Mouse (Mus musculus) hindbrain, postnatal 0 days (tissue): ENCODE results near the gene Fxyd1. TPM values are rescaled to one million over a fixed set of nuclear protein-coding genes. Genes with fewer than 3 reads are reported as not detected.

Experiments
- ATAC-seq: fragments of 200-750 bp; cut with Nextera tagmentation; 2 replicates; pipeline ENCODE4 v1.8.0; 2017; ENCODE audit warnings: mild to moderate bottlenecking, moderate TSS enrichment, moderate library complexity
- DNase-seq: peaks from one replicate; pipeline ENCODE4 v3.0.0-alpha.2; 2015; ENCODE audit warnings: low spot score
- H3K27ac ChIP-seq: fragments of 300-500 bp; sonication (generic); 2 replicates; pipeline ENCODE4 v1.5.1; 2014; ENCODE audit warnings: mild to moderate bottlenecking
- H3K27me3 ChIP-seq: fragments of 300-500 bp; sonication (generic); 2 replicates; pipeline ENCODE4 v1.6.1; 2014; ENCODE audit warnings: low read length, mixed read lengths; ENCODE audit not compliant: insufficient read depth
- H3K36me3 ChIP-seq: fragments of 300-500 bp; sonication (generic); 2 replicates; pipeline ENCODE4 v1.6.1; 2014; ENCODE audit warnings: low read length, mixed read lengths; ENCODE audit not compliant: insufficient read depth
- H3K4me1 ChIP-seq: fragments of 300-500 bp; sonication (generic); 2 replicates; pipeline ENCODE4 v1.6.1; 2014; ENCODE audit warnings: antibody characterized with exemption, low read length, mixed read lengths; ENCODE audit not compliant: insufficient read depth
- H3K4me2 ChIP-seq: fragments of 300-500 bp; sonication (generic); 2 replicates; pipeline ENCODE4 v1.6.1; 2014; ENCODE audit warnings: low read depth, mild to moderate bottlenecking, low read length, moderate library complexity, mixed read lengths
- H3K4me3 ChIP-seq: fragments of 300-500 bp; sonication (generic); 2 replicates; pipeline ENCODE4 v1.5.1; 2014; ENCODE audit warnings: low read length
- H3K9ac ChIP-seq: fragments of 300-500 bp; sonication (generic); replicated peaks from 2 replicates; pipeline ENCODE4 v1.6.1; 2014; ENCODE audit warnings: mild to moderate bottlenecking, low read length, moderate library complexity, mixed read lengths
- H3K9me3 ChIP-seq: fragments of 300-500 bp; sonication (generic); 2 replicates; pipeline ENCODE4 v1.6.1; 2016; ENCODE audit warnings: low read length, mixed read lengths
- CTCF ChIP-seq: IDR thresholded peaks from 2 replicates; pipeline ENCODE4 v1.5.1; 2016; ENCODE audit warnings: antibody characterized with exemption, control low read depth, low read depth
- whole genome bisulfite sequencing: fragments of 180-500 bp; shearing (Covaris S2); extraction: QIAGEN DNeasy Blood & Tissue Kit; methylation state at CpG from one replicate; pipeline ENCODE4 v1.1.7; 2014; 5-methylcytosine and 5-hydroxymethylcytosine counted together
- microRNA-seq, 2 experiments: library from miRNA; unstranded; fragments of <30 nt; microRNA quantifications; one replicate each; pipeline ENCODE4; 2016
- polyA plus RNA-seq: library from polyadenylated mRNA; unstranded; fragments of >200 nt; fragmentation: Nextera tagmentation; extraction: Ambion mirVana; gene quantifications from 2 replicates; pipeline ENCODE4 v1.2.1, GENCODE M21; 2015
- total RNA-seq: library from RNA; depleted of rRNA; stranded (reverse); fragments of >200 nt; gene quantifications from 2 replicates; pipeline ENCODE4 v1.2.3, GENCODE M21; 2014; rRNA removed

Gene Fxyd1
- total and polyA plus RNA-seq, 2 experiments from 2014 or later: 26.5 to 129 TPM

DNA sequence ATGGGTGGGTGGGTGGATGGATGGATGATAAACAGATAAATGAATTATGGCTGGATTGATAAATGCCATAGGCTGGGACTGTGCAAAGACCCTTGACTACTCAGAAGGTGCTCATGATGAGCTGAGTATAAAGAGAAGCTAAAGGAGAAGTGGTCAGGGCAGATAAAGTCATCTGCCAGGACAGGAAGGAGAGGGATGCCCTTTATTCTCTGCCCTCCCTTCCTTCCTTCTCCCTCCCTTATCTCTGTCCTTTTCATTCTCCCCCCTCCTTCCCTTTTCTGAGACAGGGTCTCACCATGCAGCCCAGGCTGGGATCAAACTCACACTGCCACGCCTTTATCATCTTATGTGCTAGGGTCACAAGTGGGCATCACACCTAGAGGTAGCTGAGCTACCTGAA is 49.2 kb downstream of the Fxyd1 start:
- WGBS: 100% methylated on average over 1 of the region's 1 CpGs
- DNase-seq: no peak
- no peak overlapping the region for H3K9ac ChIP-seq
- no peaks in the 10 kb centered on the region for H3K4me1 ChIP-seq
- no peaks in the 10 kb centered on the region for H3K9me3 ChIP-seq
- no peak for ATAC-seq
- no peak overlapping the region for H3K4me2 ChIP-seq
- H3K4me3 ChIP-seq: no peak overlapping the region
- no peaks in the 10 kb centered on the region for H3K36me3 ChIP-seq
- TF ChIP-seq CTCF: no peak
- H3K27me3 ChIP-seq: no peaks in the 10 kb centered on the region
- H3K27ac ChIP-seq: no peak overlapping the region

DNA sequence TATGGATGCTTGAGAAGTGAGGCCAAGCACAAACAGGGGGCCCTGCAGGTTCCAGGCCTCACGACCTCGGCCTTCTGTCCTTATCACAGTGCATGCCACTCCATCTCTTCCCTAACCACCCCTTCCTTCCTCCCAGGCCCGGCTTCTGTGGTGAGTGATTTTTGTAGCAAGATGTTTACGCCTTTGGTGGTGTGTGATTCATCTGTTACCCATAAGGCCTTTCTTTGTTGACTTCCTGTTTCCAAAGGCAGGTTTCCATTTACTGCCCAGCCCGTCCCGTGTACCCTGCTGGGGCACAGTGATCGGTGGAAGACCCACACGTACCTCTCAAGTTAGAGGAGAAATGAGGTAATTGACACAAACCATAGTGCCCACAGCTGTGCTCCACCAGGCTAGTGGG is 54.3 kb downstream of the Fxyd1 start:
- Histone ChIP-seq H3K4me2 (no peak overlapping the region), H3K27me3 (no peaks in the 10 kb centered on the region), H3K27ac (no peak overlapping the region), H3K9ac (no peak overlapping the region), H3K4me3 (no peak overlapping the region), H3K9me3 (no peaks in the 10 kb centered on the region), H3K36me3 (no peaks in the 10 kb centered on the region), H3K4me1 (no peaks in the 10 kb centered on the region)
- no peak for DNase-seq
- ATAC-seq: no peak
- no peak for TF ChIP-seq CTCF
- WGBS: 88% methylated on average over 8 of the region's 8 CpGs

Small RNA genes within 50 kb of the gene (microRNA-seq; reads per million reads assigned to microRNA genes)
- gene Mir7050: 0 reads per million in 2 experiments

Other genes with a start within 250 kb of the Fxyd1 start
- gene Ffar2, start 233.4 kb downstream of the Fxyd1 start, total RNA-seq: 0.16 TPM in 1 of 2 replicates, not detected in the other
- gene Ffar2, start 233.4 kb downstream of the Fxyd1 start, polyA plus RNA-seq: 0.19 and 0.23 TPM in 2 replicates
- 0.05 TPM in 1 of 2 replicates, not detected in the other for gene Ffar3, start 201.0 kb downstream of the Fxyd1 start, total RNA-seq
- gene Ffar3, start 201.0 kb downstream of the Fxyd1 start, polyA plus RNA-seq: 0.09 TPM in 1 of 2 replicates, not detected in the other
- not detected in 2 replicates for gene Ffar1, start 195.6 kb downstream of the Fxyd1 start, total RNA-seq
- gene Ffar1, start 195.6 kb downstream of the Fxyd1 start, polyA plus RNA-seq: not detected in 2 replicates
- 0.07 and 3.2 TPM in 2 replicates for gene Cd22, start 176.9 kb downstream of the Fxyd1 start, total RNA-seq
- gene Cd22, start 176.9 kb downstream of the Fxyd1 start, polyA plus RNA-seq: 0.09 and 0.20 TPM in 2 replicates
- 39.0 and 48.7 TPM in 2 replicates for gene Mag, start 142.3 kb downstream of the Fxyd1 start, total RNA-seq
- 14.4 and 18.6 TPM in 2 replicates for gene Mag, start 142.3 kb downstream of the Fxyd1 start, polyA plus RNA-seq
- not detected in 2 replicates for gene Hamp2, start 132.5 kb downstream of the Fxyd1 start, total RNA-seq
- gene Hamp2, start 132.5 kb downstream of the Fxyd1 start, polyA plus RNA-seq: not detected in 2 replicates
- not detected in 2 replicates for gene Hamp, start 113.2 kb downstream of the Fxyd1 start, total RNA-seq
- gene Hamp, start 113.2 kb downstream of the Fxyd1 start, polyA plus RNA-seq: not detected in 2 replicates
- 103 and 114 TPM in 2 replicates for gene Usf2, start 100.4 kb downstream of the Fxyd1 start, total RNA-seq
- gene Usf2, start 100.4 kb downstream of the Fxyd1 start, polyA plus RNA-seq: 27.1 and 28.0 TPM in 2 replicates
- 22.8 and 28.8 TPM in 2 replicates for gene Lsr, start 83.7 kb downstream of the Fxyd1 start, total RNA-seq
- gene Lsr, start 83.7 kb downstream of the Fxyd1 start, polyA plus RNA-seq: 25.3 and 25.5 TPM in 2 replicates
- gene Fam187b, start 83.4 kb downstream of the Fxyd1 start, total RNA-seq: 0.16 and 2.0 TPM in 2 replicates
- 0.77 and 0.89 TPM in 2 replicates for gene Fam187b, start 83.4 kb downstream of the Fxyd1 start, polyA plus RNA-seq
- gene Fxyd5, start 14.7 kb downstream of the Fxyd1 start, total RNA-seq: 15.3 and 22.1 TPM in 2 replicates
- gene Fxyd5, start 14.7 kb downstream of the Fxyd1 start, polyA plus RNA-seq: 33.3 and 35.3 TPM in 2 replicates
- 234 and 282 TPM in 2 replicates for gene Fxyd7, start 5.7 kb downstream of the Fxyd1 start, total RNA-seq
- gene Fxyd7, start 5.7 kb downstream of the Fxyd1 start, polyA plus RNA-seq: 466 and 477 TPM in 2 replicates
- 1.9 and 5.9 TPM in 2 replicates for gene Lgi4, start 2.1 kb upstream of the Fxyd1 start, total RNA-seq
- gene Lgi4, start 2.1 kb upstream of the Fxyd1 start, polyA plus RNA-seq: 1.2 and 1.3 TPM in 2 replicates
- gene Fxyd3, start 19.5 kb upstream of the Fxyd1 start, total RNA-seq: not detected in 2 replicates
- 1.2 and 1.5 TPM in 2 replicates for gene Fxyd3, start 19.5 kb upstream of the Fxyd1 start, polyA plus RNA-seq
- not detected in 2 replicates for gene Hpn, start 58.1 kb upstream of the Fxyd1 start, total RNA-seq
- gene Hpn, start 58.1 kb upstream of the Fxyd1 start, polyA plus RNA-seq: 0.88 and 1.3 TPM in 2 replicates
- gene Scn1b, start 69.8 kb upstream of the Fxyd1 start, total RNA-seq: 65.7 and 69.5 TPM in 2 replicates
- gene Scn1b, start 69.8 kb upstream of the Fxyd1 start, polyA plus RNA-seq: 44.3 and 46.0 TPM in 2 replicates
- gene Gramd1a, start 98.7 kb upstream of the Fxyd1 start, total RNA-seq: 256 and 258 TPM in 2 replicates
- 137 and 143 TPM in 2 replicates for gene Gramd1a, start 98.7 kb upstream of the Fxyd1 start, polyA plus RNA-seq
- not detected in 2 replicates for gene Scgb2b2, start 233.3 kb upstream of the Fxyd1 start, total RNA-seq
- not detected in 2 replicates for gene Scgb2b2, start 233.3 kb upstream of the Fxyd1 start, polyA plus RNA-seq
- gene Scgb1b2, start 234.6 kb upstream of the Fxyd1 start, total RNA-seq: not detected in 2 replicates
- gene Scgb1b2, start 234.6 kb upstream of the Fxyd1 start, polyA plus RNA-seq: not detected in 2 replicates